Mouse (Mus musculus) layer of hippocampus, postnatal 25 days (tissue): Measurements from ENCODE around the gene Serpinb12. TPM values are rescaled to one million over a fixed set of nuclear protein-coding genes. Genes with fewer than 3 reads are reported as not detected.
"Not testable (repeated sequence)": the region's sequence is repeated elsewhere in the genome, so short reads cannot be mapped to it uniquely, and the experiment has no call there.

Experiments used
- DNase-seq, 2 experiments: peaks; one replicate each; pipeline ENCODE4 v3.0.0; 2022; ENCODE audit warnings: mixed read lengths in 2 of 2, low spot score in 1 of 2; ENCODE audit errors: extremely low spot score in 1 of 2
- total RNA-seq, 2 experiments: library from RNA; stranded (reverse); gene quantifications; 2 replicates each; pipeline ENCODE4 v1.2.3; 2021

Serpinb12 gene
- under 1 TPM in 1 of 2 experiments, not detected in 1; 0.21 TPM for total RNA-seq

- no peak for DNase-seq
These were observed at the start of gene Serpinb12 for GRCm38 (mm10) chr1:106934265-106934664. Serpinb12 (plus strand) TSS chr1:106934449.

DNA sequence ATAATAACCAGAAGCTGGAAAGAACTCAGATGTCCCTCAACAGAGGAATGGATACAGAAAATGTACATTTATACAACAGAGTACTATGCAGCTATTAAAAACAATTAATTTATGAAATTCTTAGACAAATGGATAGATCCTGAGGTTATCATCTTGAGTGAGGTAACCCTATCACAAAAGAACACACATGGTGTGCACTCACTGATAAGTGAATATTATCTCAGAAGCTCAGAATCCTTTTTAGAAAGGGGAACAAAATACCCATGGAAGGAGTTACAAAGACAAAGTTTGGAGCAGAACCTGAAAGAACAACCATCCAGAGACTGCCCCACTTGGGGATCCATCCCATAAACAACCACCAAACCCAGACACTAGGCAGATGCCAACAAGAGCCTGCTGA, 39.1 kb upstream of the Serpinb12 start:
- not testable (repeated sequence) for DNase-seq

DNA sequence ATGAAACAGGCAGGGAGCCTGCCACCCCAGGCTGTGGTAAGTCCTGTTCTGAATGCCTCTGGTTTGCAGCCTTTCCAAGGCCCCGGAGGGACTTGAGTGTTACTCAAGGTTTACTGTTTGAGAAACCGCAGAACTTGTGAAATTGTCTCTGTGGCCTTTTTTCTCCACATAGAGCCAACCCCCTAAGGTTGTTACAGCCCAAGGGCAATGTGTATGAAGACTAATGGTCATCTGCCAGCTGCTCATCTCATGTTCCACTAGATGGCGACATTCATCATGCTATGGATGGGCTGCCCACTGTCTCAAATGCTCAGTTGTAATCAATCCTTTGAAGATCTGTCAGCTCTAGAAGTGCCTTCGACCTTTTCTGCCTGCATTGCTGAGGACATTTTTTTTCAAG, 32.8 kb upstream of the Serpinb12 start:
- peak in 1 of 2 experiments; percentile 5 for DNase-seq

GRCm38 (mm10) chr1:106931954-106932353, 2.3 kb upstream of the Serpinb12 start:
- DNase-seq = no peak

GRCm38 (mm10) chr1:106933658-106934057, 591 bp upstream of the Serpinb12 start:
- no peak for DNase-seq

DNA sequence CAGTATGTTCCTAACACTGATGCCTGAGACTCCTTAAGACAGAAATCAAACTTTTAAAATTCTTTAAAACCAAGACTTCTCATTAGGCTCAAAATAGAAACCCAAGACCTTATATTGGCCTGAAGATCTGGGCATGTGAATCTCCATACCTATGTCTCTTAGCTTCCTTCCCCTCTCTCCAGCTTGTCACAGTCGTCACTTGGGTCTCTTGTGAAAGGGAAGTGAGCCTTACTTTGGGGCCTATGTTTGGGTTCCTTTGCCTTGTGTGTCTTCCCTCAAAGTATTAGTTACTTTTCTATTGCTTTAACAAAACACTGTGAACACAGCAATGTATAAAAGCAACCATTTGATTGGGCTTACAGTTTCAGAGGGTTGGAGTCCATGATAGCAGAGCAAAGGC, 13.0 kb downstream of the Serpinb12 start:
- DNase-seq = no peak

DNA sequence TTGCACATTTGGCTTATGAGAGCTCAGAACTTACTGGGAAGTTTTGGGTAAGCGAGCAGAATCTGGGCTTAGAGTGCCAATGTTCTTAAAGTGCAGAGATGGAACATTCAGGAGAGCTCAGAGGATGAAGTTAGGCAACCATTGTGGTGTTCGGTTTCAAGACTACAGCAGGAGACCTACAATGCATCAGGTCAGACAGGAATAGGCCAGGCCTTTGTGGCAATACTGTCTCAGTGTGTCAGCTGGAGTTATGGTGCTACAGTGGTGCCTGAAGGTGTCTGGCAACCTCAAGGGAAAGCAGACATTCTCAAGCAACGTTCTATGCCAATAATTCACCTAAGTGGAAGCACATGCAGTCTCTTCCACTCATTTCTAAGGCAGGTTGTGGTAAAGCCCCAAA, 25.7 kb downstream of the Serpinb12 start:
- DNase-seq = no peak

DNA sequence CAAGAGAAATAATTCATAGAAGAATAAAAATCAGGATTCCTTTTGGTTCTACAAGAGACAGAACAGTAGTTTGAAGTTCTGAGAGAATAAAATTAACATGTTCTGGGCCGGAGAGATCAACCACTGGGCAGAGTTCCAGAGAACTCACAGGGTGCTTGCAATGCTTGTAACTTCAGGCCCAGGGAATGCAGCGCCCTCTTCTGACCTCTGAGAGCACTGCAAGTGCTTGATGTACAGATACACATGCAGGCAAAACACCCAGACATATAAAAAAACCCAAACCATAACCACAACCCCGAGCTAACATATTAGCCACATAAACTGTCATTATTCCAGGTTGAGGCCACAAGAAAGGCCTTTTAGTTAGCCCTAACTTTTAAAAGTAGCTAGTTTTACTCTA, 26.8 kb downstream of the Serpinb12 start:
- peak in 1 of 2 experiments; percentile 10 for DNase-seq

- no peak for DNase-seq
These were observed 46.4 kb downstream of the Serpinb12 start, which contains the start of gene Serpinb13 for GRCm38 (mm10) chr1:106980684-106981083. Serpinb13 (plus strand) TSS chr1:106980984.

- DNase-seq = no peak
These were observed 48.8 kb downstream of the Serpinb12 start for GRCm38 (mm10) chr1:106983092-106983491.

DNA sequence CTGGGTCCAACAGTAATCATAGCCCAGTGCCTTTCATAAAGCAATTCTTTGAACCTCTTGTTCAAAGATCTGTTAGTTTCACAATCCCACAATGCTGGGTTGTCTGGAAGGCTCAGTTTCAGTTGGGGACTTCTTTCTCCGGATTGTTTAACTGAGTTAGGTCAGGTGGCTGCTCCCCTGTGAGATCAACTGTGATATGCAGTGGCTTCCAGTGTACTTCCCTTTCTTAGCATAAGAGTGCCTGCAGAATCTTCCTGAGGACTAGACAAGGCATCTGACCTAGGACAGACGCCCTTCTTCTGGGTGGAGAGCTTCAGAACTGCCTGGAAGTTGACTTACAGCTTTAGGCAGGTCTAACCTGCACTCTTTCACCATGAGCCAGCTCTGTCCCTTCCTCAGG, 49.6 kb downstream of the Serpinb12 start:
- no peak for DNase-seq

DNA sequence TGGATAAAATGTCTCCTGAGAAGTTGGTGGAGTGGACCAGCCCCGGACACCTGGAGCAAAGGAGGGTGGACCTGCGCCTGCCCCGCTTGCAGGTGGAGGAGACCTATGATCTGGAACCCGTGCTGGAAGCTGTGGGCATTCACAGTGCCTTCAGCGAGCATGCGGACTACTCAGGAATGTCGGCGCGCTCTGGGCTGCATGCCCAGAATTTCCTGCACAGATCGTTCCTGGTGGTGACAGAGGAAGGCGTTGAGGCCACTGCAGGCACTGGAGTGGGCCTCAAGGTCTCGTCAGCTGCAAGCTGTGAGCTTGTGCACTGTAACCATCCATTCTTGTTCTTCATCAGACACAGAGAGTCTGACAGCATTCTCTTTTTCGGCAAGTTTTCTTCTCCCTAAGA, 66.2 kb downstream of the Serpinb12 start:
- no peak for DNase-seq

- no peak for DNase-seq
These were observed 67.5 kb downstream of the Serpinb12 start for GRCm38 (mm10) chr1:107001754-107002153.

DNA sequence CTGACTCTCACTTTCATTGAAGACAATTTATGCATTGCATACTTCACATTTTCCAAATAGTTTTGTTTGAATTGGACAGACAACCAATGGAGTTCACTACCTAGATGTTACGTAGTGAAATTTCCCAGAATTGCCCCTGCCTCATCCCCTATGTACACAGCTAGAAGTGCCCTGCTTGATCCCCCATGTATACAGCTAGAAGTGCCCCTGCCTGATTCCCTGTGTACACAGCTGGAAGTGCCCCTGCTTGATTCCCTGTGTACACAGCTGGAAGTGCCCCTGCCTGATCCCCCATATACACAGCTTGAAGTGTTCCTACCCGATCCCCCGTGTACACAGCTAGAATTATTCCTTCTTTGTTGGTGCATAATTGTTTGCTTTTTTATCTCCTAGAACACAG, 72.1 kb downstream of the Serpinb12 start:
- DNase-seq = no peak

Other genes with a start within 250 kb of the Serpinb12 start
- 1 to 10 TPM; 8.3 to 9.0 TPM for gene Bcl2, start 220.2 kb upstream of the Serpinb12 start, total RNA-seq
- 10 to 100 TPM; 24.9 to 25.7 TPM for gene Kdsr, start 174.7 kb upstream of the Serpinb12 start, total RNA-seq
- 10 to 100 TPM; 47.9 to 54.1 TPM for gene Vps4b, start 137.7 kb upstream of the Serpinb12 start, total RNA-seq
- not detected for gene Serpinb5, start 73.3 kb upstream of the Serpinb12 start, total RNA-seq
- gene Serpinb13, start 46.5 kb downstream of the Serpinb12 start, total RNA-seq = not detected
- not detected for gene Serpinb3a, start 117.9 kb downstream of the Serpinb12 start, total RNA-seq
- gene Serpinb3d, start 149.1 kb downstream of the Serpinb12 start, total RNA-seq = not detected